Mouse (Mus musculus): ENCODE measurements around the gene Lgals7.

Gene Lgals7

DNA sequence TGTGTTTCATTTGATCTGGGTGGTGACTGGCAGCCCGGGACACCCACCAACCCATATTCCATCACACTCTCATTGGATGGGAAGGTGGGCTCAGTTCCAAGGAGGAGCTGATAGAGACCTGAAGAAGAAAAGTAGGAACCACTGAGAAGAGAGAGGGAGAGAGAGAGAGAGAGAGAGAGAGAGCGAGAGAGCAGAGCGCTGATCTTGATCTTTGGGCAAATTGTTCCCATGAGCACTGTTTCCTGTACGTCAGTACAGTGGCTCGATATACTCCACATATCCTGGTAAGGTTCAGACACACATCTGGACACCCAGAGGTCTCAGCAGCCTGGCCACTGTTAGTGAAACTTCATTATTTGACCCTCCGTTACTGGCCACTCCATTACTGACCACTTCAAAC, at the start of gene Lgals7:
Lgals7 (plus strand) TSS at position 314 of the 400 bp plus-strand sequence.
- DNase-seq (ENCODE audit: low spot score in 2 of 2), result no peak

DNA sequence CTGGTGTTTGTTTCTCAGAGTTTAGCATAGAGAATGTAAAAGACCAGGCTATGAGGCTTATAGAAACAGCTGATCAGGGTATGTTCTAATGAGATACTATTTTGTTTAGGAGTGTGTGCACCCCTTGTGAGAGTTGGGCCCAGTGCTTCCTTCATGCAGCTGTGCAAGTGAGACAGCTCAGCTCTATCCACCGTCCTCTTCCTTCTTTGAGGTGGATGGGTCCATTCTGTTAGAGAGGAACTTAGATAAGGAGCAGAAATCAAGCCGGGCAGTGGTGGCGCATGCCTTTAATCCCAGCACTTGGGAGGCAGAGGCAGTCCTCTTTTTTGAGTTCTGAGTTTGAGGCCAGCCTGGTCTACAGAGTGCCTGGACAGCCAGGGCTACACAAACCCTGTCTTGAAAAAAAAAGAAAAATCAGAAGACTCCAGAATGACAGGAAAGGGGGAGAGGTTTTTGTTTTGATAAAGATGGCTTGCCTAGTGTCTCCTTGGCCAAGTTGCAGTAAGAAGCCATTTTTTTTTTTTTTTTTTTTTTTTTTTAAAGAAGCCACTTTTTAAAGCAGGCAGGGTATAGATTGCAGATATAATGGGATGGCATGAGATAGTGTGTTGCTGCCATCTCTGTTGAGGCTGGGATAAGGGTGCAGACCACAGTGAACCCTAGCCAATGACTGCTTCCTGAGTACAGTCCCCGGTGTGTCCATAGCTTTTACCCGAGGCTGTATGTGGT, 49.2 kb upstream of the Lgals7 start:
- DNase-seq (ENCODE audit: low spot score in 2 of 2), result no peak

DNA sequence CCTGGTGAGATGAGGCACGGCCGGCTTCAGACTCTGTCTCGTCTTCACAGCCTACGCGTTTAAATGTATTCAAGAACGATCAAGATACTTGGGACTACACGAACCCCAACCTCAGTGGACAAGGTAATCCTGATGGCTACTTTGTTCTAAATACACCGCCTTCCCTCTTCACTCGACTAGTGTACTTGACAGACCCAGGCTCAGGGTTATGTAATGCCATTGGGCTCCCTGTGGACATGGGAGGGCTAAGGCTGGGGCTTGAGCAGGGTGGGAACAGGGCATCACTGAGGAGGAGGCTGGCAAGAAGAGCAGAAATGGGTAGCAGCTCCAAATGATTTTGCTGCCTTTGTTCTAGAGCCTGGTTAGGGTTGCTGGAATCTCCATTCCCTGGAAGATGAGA, 48.4 kb upstream of the Lgals7 start:
- no peak for DNase-seq (ENCODE audit: low spot score in 2 of 2)

DNA sequence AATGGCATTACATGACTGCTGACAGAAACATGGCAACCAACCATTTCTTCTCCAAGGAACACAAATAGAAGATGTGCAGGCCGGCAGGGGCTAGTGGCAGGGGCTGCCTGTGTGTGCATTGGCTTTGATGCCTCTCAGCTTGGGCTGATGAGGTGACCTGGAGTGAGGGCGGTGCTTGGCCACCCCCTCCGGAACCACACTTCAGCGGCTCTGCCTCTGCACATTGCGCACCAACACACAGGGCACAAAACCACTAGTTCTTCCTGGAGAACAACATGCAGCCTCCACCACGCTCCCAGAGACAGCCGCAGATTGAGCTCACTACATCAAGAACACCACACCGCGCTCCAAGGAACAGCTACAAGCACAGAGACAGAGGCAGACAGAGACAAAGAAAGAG, 47.5 kb upstream of the Lgals7 start:
- DNase-seq (ENCODE audit: low spot score in 2 of 2), result peak in 1 of 2 experiments; percentile 45

DNA sequence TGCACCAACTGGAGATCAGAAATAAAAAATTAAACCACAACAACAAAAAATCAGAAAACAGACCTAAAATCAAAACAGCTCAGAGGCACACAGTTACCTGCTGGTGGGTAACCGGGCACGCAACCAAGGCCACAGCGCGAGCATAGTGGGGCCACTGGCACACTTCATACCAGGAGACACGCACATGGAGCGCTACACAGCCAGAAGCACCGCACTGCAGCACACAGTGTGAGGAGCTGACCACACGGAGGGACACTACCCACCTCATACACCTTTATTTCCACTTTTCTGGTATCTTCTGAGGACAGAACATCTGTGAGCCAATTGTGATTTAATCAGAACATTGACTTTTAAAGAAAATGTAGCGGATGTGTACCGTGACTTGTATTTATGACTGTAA, 46.7 kb upstream of the Lgals7 start:
- DNase-seq (ENCODE audit: low spot score in 2 of 2), result no peak

DNA sequence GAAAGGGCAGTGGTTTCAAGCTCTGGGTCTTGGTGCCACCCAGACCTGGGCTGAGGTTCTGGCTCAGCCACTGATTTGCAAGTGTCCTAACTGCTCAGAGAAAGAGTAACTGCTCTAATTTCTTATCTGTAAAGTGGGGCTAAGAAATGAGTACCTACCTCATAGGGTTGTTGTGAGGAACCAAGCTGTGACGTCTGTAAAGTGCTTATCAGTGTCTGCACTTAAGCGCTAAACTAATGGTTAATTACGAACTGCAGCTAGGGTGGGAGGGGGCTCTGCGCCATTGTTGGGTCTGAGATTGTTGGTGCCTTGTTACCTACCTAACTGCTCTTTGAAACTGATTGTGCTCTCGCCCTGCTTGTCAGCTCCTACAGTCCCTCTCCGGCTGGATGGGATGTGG, 46.1 kb upstream of the Lgals7 start:
- no peak for DNase-seq (ENCODE audit: low spot score in 2 of 2)

DNA sequence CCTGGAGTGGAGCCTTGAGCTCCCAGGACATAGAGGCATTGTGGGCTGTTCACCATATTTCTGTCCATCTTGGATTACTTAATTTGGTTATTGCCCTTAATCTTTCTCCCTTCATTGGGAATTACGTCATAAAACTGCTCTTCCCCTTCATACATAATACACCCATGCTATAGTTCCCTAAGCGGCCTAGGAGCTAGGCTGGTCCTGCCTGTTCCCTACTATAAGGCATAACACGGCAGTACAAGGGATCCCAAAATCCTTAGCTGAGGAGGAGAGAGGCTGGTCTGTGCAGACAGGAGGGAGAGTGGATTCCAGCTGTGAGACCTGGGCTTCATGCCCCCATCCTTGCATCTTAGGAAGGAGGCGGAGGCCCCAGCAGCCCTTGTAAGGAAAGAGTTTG, 45.7 kb upstream of the Lgals7 start:
- DNase-seq (ENCODE audit: low spot score in 2 of 2), result no peak

DNA sequence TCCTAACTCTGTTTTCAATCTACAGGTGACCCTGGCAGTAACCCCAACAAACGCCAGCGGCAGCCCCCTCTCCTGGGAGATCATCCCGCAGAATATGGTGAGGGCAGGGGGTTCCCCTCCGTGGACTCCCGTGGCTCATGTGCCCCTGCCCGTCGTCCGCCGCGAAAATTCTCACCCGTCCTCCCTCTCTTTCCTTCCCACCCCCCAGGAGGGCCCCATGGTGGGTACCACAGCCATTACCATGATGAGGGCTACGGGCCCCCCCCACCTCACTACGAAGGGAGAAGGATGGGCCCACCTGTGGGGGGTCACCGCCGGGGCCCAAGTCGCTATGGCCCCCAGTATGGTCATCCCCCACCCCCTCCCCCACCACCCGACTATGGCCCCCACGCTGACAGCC, 45.2 kb upstream of the Lgals7 start:
- no peak for DNase-seq (ENCODE audit: low spot score in 2 of 2)

DNA sequence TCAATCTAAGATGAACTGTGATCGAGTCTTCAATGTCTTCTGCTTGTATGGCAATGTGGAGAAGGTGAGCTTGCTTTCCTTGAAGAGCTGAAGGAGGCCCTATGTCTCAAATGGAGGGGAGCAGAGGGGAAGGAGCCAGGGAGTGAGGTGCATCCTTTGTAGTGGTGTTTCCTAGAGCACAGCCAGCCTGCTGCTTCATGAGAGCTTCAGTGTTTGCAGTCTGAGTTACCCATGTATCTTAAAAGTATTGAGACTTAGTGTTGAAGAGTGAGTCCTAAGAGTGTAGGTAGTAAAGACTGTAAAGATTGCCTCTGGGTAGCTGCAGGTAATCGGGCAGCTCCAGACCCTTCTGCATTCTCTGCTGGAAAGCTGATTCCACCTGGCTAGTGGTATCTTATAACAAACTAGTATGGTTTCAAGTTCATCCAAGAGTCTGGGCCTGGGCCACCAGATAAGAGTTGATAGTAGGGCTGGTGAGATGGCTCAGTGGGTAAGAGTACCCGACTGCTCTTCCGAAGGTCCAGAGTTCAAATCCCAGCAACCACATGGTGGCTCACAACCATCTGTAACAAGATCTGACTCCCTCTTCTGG, 44.7 kb upstream of the Lgals7 start:
- no peak for DNase-seq (ENCODE audit: low spot score in 2 of 2)

DNA sequence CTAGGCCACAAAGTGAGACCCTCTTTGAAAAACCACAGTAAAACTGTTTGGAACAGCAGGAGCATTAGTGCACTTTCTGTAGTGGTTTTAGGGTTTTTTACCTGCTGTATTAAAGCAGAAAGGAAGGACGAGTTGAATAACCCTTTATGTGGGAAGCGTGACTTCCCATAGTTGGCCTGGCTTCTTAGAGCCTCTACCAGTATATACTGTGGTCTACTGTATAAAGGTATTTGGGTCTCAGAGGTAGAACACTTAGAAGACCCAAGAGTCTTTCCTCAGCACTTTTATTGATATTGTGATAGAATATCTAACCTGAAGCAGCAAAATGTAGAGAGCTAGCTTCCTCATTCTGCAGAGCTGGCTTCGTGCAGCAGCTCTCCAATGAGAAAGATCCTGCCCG, 44.1 kb upstream of the Lgals7 start:
- DNase-seq (ENCODE audit: low spot score in 2 of 2), result no peak

DNA sequence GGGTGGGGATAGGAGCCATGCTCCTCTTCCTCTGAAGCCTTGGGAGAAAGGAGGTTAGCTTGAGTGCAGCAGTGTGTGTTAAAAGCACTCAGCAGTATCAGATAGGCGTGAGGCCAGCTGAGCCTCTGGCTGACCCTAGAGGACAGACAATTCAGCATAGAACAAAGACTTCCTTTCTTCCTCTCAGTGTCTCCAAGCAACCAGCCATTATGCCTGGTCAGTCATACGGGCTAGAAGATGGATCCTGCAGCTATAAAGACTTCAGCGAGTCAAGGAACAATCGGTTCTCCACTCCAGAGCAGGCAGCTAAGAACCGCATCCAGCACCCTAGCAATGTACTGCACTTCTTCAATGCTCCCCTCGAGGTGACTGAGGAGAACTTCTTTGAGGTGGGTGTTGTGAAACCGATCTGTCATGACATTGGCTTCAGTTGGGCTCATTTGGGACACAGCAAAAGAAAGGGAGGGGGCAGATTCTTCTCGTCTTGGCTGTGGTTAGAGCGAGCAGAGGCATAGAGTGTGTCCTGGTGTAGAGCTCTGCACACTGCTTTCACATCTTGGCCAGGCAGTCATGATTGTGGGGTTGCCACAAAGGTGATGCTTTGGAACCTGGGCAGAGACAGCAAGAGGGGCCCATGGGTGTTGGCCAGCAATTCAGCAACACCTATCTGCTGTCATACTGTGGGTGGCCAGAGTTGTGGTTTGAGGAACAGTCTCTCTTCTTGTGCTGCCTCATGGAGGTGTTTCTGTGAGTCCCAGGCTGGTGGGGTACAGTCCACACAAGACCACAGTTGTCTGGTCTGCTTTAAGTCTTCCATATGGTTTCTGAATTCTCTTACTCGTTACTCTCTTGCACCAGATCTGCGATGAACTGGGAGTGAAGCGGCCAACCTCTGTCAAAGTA, 43.0 kb upstream of the Lgals7 start:
- DNase-seq (ENCODE audit: low spot score in 2 of 2), result peak; percentile 67 to 82

DNA sequence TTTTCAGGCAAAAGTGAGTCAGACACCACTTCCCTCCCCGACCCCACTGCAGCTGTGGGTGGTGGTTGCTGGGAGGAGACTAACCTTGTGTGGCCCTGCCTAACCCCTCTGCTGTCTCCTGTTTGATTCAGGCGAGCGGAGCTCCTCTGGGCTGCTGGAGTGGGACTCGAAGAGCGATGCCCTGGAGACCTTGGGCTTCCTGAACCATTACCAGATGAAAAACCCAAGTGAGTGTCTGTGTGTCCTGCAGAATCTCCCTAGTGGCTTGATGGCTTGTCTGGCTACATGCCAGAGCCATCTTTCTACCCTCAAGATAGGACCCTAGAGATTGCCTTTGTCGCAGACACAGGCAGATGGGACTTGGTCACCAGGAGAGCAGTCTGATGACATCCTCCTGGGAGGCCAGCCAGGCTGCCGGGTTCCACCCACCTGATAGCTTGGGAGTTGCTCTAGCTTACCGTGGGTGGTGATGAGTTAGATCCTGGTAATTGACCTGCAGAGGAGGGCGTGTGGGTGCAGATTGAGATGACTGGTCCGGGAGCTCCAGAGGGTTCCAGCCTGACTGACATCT, 42.3 kb upstream of the Lgals7 start:
- no peak for DNase-seq (ENCODE audit: low spot score in 2 of 2)

DNA sequence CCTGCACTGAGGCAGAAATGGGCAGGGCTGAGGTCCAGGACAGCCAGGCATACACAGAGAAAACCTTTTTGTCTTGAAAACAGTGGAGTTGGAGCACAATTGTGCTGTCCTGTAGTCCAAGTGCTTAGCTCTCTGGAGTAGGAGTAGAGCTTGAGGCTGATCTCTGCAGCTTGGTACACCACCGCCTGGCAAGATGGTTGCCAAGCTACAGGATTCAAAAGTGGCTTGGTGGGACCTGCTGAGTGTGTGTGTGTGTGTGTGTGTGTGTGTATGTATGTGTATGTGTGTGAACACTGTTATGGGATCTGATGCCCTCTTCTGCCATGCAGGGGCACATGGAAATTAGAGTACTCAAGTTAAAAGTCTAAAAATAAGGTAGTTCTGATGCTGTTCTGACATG, 41.1 kb upstream of the Lgals7 start:
- DNase-seq (ENCODE audit: low spot score in 2 of 2), result no peak

DNA sequence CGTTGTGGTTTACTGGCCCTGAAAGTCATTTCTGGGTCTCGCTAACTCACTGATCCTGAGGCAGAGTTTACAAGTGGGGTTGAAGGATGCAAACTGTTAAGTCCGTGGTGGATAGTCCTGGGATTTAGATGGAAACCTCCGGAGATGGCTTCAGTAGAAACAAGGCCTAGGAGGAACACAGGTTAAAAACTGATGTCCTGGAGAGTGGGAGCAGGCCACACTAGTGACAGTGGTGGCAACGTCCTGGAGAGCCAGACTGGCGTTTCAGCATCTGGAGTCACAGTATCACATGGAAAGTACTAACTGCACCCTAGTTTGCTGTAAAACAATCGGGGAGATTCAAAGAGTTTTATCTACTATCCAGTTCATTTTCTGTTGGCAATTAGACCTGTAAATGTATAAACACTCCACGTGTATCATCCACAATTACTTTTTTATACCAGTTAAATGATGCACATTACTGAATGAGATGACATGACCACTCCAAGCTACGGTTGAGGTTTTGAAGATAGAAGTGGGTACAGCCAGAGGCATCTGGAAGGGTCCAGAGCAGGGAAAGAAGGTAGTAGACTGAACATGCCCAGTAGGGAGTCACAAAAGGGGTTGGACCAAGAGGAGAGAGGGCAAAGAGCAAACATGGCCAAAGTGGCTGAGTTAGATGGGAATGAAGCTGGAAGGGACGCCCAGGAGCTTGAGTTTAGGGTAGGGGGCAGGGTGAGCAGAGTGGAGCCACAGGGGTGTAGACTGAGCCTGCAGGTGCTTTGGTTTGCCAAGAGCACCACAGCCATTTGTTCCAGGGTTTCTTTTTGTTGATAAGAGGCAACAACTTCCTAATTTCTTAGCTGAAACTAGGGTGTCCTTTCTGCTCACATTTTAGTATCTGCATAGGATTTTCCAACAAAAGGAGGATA, 40.4 kb upstream of the Lgals7 start:
- DNase-seq (ENCODE audit: low spot score in 2 of 2), result no peak

DNA sequence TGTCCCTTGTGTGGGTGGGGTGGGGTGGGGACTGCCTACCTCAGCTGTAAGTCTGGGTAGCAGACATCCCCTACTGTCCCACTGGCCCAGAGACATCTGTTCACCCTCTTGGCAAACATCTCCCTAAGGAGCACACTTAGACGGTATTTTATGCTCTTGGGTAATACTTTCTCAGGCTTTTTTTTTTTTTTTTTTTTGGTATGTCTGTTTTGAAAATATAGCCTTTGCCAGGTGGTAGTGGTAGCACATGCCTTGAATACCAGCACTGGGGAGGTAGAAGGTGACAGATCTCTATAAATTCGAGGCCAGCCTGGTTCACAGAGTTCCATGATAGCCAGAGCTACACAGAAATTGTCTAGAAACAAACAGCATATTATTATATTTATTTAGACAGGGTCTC, 39.7 kb upstream of the Lgals7 start:
- DNase-seq (ENCODE audit: low spot score in 2 of 2), result no peak

DNA sequence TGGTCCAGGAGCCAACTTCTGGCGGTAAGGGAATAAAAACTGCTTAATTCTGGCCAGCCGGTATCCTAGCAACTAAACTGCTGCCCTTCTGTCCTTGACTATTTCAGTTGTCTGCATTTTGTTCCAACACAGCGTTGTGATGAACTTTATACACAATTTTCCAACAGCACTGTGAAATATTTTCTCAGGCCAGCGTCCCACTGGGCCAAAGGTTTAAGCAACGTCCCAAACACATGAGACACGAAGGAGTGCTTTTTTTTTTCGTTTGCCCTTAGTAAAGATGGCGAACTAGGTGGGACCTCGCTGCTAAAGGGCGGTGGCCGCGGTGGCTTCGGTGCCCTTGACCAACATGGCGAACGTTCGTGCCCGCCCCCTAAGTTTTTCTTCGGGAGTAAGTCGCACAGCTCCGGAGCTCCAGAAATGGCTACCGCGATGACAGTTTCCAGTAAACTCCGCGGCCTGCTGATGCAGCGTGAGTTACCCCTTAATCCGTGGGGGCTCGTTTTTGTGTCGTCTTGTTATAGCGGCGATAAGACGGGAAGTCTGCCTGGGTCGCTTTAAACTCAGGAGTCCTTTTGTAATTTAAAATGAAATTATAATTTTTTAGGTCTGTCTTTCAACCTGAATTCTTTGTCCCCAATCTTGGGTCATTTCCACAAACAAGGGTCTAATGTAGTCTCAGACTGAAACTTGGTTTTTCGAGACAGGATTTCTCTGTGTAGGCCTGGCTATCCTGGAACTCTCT, 38.5 kb upstream of the Lgals7 start, which contains the start of gene Ech1:
Ech1 (plus strand) TSS at position 277 of the 745 bp plus-strand sequence.
- peak; percentile 76 to 84 for DNase-seq (ENCODE audit: low spot score in 2 of 2)

DNA sequence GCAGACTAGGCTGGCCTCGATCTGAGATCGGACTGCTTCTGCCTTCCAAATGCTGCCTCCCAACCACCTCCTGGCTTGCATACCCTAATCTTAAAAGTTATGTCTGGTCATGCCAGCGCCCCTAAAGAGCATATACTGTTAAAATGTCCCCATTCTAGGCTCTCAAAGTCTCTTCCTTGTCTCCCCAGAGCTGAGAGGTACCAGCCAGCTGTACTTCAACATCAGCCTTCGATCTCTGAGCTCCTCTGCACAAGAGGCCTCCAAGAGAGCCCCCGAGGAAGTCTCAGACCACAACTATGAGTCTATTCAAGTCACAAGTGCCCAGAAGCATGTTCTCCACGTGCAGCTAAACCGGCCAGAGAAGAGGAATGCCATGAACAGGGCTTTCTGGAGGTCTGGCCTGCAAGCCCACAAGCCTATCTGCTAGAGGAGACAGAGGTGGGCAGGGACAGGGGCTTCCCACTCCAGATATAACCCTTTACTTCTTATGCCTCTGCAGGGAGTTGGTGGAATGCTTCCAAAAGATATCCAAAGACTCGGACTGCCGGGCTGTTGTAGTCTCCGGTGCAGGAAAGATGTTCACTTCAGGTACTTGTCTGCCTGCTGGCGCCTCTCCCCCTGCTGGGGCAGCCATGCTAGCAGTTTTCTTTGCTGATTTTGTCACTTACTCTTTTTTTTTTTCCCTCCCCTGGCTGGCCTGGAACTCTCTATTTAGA, 37.8 kb upstream of the Lgals7 start:
- DNase-seq (ENCODE audit: low spot score in 2 of 2), result no peak

DNA sequence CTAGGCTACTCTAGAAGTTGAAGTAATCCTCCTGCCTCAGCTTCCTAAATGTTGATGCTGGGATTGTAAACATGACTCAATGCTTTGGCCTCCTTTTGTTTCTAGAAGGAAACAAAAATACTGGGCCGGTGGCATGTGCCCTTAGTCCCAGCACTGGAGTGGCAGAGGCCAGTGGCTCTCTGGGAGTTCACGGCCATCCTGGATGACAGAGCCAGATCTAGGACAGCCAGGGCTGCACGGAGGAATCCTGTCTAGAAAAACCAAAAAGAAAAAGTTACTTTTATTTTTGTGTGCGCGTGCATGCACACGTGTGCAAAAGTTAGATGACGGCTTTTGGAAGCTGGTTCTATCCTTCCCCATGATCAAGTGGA, 37.3 kb upstream of the Lgals7 start:
- DNase-seq (ENCODE audit: low spot score in 2 of 2), result no peak

DNA sequence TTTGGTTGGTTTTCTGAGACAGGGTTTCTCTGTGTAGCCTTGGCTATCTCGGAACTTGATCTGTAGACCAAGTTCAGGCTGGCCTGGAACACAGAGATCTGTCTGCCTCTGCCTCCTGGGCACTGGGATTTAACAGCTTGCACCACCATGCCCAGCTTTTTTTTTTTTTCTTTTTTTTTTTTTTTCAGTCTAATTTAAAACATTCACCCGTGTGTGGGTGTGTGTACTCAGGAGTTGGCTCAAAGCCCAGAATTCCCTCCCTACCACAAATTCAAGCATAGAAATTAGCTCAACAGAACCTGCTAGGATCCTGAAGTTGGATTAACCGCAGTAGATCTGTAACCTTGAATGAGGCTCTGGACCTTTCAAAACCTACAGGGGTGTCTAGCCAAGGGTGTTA, 36.3 kb upstream of the Lgals7 start:
- no peak for DNase-seq (ENCODE audit: low spot score in 2 of 2)

DNA sequence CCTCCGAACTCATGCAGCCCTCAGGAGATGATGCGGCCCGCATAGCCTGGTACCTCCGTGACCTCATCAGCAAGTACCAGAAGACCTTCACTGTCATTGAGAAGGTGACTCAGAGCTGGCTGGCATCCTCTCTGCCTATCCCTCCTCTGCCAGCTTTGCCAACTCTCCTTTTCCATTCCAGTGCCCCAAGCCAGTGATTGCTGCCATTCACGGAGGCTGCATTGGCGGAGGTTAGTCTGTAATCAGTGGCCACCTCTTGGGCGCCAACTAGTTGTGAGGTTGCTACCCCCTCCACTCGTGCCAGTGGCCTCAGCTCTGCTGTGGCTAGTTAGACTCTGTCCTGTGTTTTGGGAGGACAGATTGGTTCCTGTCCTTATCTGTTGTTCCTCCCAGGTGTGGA, 33.8 kb upstream of the Lgals7 start:
- no peak for DNase-seq (ENCODE audit: low spot score in 2 of 2)
